Mouse (Mus musculus): ENCODE measurements around the gene Cacna2d3. TPM values are rescaled to one million over a fixed set of nuclear protein-coding genes. Genes with fewer than 3 reads are reported as not detected.

The Cacna2d3 gene
- polyA plus RNA-seq, 1 experiment: 0.22 TPM

DNA sequence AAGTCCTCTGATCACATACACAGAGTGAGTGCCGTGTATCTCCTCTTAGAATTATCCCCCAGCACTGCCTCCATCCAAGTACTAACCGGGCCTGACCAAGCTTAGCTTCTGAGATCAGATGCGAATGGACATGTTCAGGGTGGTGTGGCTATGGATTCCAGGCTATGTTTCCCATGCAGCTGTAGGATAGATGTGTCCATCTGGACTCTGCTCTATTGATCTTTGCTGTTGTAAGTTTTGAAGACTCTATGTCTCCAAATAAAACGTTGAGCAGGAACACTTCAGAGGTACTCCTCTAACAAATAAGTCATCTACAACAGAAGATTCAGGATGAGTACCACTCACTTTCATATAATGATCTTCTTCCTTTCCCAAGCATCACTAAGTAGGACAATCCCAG, 712.0 kb downstream of the Cacna2d3 start:
- no peak for TF ChIP-seq POLR2A (IDR thresholded peaks at IDR 0.05; ENCODE audit: low read depth, low read length)
- no peak for TF ChIP-seq CTCF (conservative IDR thresholded peaks at IDR 0.05; ENCODE audit: insufficient read depth, insufficient read length, low read depth, low read length)

DNA sequence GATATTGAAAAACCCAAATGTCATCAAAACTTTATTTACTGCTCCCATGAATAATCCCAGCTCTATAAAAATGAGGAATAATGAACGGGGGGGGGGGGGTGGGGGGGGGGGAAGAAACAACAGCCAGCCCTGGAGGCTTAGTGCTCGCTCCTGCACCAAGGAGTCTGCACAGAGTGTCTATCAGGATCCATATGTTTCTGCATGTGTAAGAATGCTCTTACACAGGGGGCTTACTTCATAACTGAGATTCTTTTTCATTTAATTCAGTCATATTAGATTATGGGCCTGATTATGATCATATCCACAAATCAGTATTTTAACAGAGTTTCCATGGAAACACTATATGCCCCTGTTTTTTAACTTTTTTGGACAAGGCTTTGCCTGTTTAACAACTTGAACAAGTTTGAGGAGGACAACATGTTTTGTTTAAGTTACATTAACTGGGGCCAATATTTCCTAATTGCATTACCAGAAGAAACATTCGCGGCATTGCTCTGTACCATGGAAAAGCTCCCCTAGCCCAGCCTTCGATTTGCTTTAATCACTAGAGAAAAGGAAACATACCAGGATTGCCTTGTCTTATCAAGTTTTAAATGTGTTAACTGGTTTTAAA, 716.3 kb downstream of the Cacna2d3 start:
- Histone ChIP-seq H3K4me3 (ENCODE audit: insufficient read depth, low read depth, low read length) (no peak overlapping the region), H3K27ac (ENCODE audit: insufficient read depth, low read depth, low read length) (no peak overlapping the region), H3K4me1 (ENCODE audit: control insufficient read depth, insufficient read depth, low read length) (no peaks in the 10 kb centered on the region), H3K27me3 (replicated peaks; ENCODE audit: control insufficient read depth, insufficient read depth, low read length) (no peaks in the 10 kb centered on the region), H3K36me3 (ENCODE audit: control insufficient read depth, insufficient read depth, low read length) (no peaks in the 10 kb centered on the region)
- TF ChIP-seq CTCF (conservative IDR thresholded peaks at IDR 0.05; ENCODE audit: insufficient read depth, insufficient read length, low read depth, low read length) (no peak), POLR2A (IDR thresholded peaks at IDR 0.05; ENCODE audit: low read depth, low read length) (no peak)
- no peak for DNase-seq
- 76% methylated on average over 5 of the region's 5 CpGs for WGBS

More for the DNA sequence above, 712.0 kb downstream of the Cacna2d3 start:
- no peaks in the 10 kb centered on the region for H3K36me3 ChIP-seq (ENCODE audit: control insufficient read depth, insufficient read depth, low read length)
- no peak overlapping the region for H3K27ac ChIP-seq (ENCODE audit: insufficient read depth, low read depth, low read length)
- 93% methylated on average over 4 of the region's 4 CpGs for WGBS
- no peak for DNase-seq
- no peak overlapping the region for H3K4me3 ChIP-seq (ENCODE audit: insufficient read depth, low read depth, low read length)
- no peaks in the 10 kb centered on the region for H3K4me1 ChIP-seq (ENCODE audit: control insufficient read depth, insufficient read depth, low read length)
- H3K27me3 ChIP-seq (replicated peaks; ENCODE audit: control insufficient read depth, insufficient read depth, low read length): no peaks in the 10 kb centered on the region

DNA sequence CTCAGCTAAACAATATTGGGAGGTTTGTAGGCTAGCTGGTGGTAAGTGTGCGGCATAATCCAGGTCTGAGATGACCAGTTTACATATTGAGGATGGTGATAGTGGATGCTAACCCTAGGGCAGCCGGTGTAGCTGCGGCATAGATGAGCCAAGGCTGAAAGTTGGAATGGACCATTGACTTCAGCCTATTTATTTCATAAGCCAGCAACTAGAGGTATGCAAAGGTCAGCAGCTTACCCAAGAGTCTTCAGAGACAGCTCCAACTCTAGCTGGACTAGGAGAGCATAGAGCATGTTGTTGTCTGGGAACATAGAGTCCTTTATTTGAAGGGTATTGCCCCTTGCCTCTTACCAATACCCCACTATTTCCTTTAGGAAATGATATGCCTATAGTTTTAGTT, 725.1 kb downstream of the Cacna2d3 start:
- Histone ChIP-seq H3K4me3 (ENCODE audit: insufficient read depth, low read depth, low read length) (no peak overlapping the region), H3K27ac (ENCODE audit: insufficient read depth, low read depth, low read length) (no peak overlapping the region), H3K27me3 (replicated peaks; ENCODE audit: control insufficient read depth, insufficient read depth, low read length) (no peaks in the 10 kb centered on the region), H3K4me1 (ENCODE audit: control insufficient read depth, insufficient read depth, low read length) (no peaks in the 10 kb centered on the region), H3K36me3 (ENCODE audit: control insufficient read depth, insufficient read depth, low read length) (no peaks in the 10 kb centered on the region)
- TF ChIP-seq POLR2A (IDR thresholded peaks at IDR 0.05; ENCODE audit: low read depth, low read length) (no peak), CTCF (conservative IDR thresholded peaks at IDR 0.05; ENCODE audit: insufficient read depth, insufficient read length, low read depth, low read length) (no peak)
- peak; percentile 48 for DNase-seq
- 63% methylated on average over 3 of the region's 3 CpGs for WGBS

DNA sequence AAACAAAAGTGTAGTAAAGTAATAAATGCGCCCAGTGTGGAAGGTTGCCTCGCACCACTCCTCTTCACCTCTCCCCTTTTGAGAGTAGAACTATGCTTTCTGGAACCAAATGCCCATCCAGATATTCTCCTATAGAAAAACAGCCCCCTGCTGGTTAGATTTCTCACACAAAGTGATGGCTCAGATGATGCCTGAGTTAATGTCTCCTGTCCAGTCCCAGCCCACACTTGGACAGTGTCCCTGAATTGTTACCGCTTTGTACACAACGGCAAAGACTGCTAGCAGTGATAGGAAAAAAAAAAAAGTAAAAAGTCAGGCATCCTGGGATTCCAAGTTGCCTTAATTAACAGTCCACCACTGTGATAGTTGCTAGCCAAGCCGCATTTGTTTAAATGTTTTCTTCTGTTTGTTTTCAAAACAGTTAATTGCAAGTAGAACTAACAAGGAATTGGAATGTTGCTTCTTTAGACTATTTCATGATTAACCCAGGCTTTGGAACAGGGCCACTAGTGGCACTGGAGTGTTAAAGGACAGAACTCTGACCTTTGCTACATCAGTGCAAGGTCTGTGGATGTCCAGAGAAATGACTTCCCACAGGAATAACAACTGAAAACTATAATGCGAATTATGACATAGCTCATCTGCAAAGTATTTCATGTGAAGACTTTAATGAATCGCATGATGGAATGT, 733.3 kb downstream of the Cacna2d3 start:
- WGBS: 31% methylated on average over 7 of the region's 7 CpGs

DNA sequence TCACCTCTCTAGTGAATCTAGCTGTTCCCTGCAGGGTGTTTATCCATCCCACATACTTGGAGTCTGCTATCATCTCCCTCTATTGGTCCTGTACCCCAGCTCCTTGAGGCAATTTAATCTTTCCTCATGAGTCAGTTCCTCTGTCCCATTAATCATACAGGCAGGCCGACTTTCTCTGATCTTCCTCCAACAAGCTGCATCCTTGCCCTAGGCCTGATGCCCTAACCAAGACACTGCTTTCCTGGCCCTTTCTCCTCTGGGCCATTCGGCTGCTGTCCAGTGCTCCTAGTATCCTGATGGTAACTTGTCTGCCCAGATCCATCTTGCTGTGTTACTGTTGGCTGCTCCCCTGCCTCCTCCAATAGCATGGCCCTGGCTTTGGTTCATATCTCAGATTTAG, 737.4 kb downstream of the Cacna2d3 start:
- peaks cover 7% of the 10 kb centered on the region; the same call in 1 of the 2 replicates for H3K4me1 ChIP-seq (ENCODE audit: control insufficient read depth, insufficient read depth, low read length)
- no peak for TF ChIP-seq POLR2A (IDR thresholded peaks at IDR 0.05; ENCODE audit: low read depth, low read length)
- TF ChIP-seq CTCF (conservative IDR thresholded peaks at IDR 0.05; ENCODE audit: insufficient read depth, insufficient read length, low read depth, low read length): no peak
- no peak for DNase-seq
- no peaks in the 10 kb centered on the region for H3K36me3 ChIP-seq (ENCODE audit: control insufficient read depth, insufficient read depth, low read length)
- no peaks in the 10 kb centered on the region for H3K27me3 ChIP-seq (replicated peaks; ENCODE audit: control insufficient read depth, insufficient read depth, low read length)
- 67% methylated on average over 2 of the region's 2 CpGs for whole genome bisulfite sequencing
- no peak overlapping the region for H3K4me3 ChIP-seq (ENCODE audit: insufficient read depth, low read depth, low read length)
- H3K27ac ChIP-seq (ENCODE audit: insufficient read depth, low read depth, low read length): no peak overlapping the region

More for the DNA sequence above, 733.3 kb downstream of the Cacna2d3 start:
- Histone ChIP-seq H3K4me3 (ENCODE audit: insufficient read depth, low read depth, low read length) (no peak overlapping the region), H3K27ac (ENCODE audit: insufficient read depth, low read depth, low read length) (peak overlapping the region; percentile 87), H3K4me1 (ENCODE audit: control insufficient read depth, insufficient read depth, low read length) (peaks cover 7% of the 10 kb centered on the region; the same call in 1 of the 2 replicates), H3K27me3 (replicated peaks; ENCODE audit: control insufficient read depth, insufficient read depth, low read length) (no peaks in the 10 kb centered on the region), H3K36me3 (ENCODE audit: control insufficient read depth, insufficient read depth, low read length) (no peaks in the 10 kb centered on the region)
- DNase-seq: peak; percentile 97
- no peak for TF ChIP-seq POLR2A (IDR thresholded peaks at IDR 0.05; ENCODE audit: low read depth, low read length)
- TF ChIP-seq CTCF (conservative IDR thresholded peaks at IDR 0.05; ENCODE audit: insufficient read depth, insufficient read length, low read depth, low read length): 0 out of 2 replicates have a peak, but pooled peaks have one; percentile 13

DNA sequence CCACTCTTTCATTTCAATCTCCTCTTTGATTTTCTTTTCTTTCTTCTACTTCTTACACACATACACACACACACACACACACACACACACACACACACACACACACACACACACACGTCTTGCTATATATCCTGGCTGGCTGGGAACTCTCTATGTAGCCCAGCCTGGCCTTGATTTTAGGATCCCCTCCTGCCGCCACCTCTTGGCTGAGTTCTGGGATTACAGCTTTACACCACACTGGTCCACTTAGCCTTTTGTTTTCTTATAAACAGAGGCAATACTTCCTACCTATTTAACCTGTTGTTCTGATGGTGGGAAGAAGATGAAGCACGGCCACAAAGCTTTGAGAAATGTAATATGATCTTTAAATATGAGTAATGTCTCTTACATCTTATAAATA, 741.2 kb downstream of the Cacna2d3 start:
- no peaks in the 10 kb centered on the region for H3K36me3 ChIP-seq (ENCODE audit: control insufficient read depth, insufficient read depth, low read length)
- WGBS: 56% methylated on average over 3 of the region's 3 CpGs

DNA sequence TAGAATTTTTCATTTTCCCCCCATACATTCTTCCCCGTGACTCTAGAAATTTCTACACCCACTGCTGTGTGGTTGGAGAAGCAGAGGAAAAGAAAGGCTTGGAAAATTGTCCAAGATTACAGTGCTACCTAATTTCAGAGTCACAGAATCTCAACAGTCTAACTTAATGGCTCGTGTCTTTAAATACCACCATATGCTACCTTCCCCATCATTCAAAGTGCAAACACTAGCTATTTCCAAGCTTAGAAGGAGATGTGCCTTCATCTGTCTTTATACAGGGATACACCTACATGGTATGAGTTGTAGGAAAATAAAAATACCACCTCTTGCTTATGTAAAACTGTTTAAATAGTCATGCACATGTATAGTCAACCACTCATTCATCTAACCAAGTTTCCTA, 742.4 kb downstream of the Cacna2d3 start:
- H3K4me1 ChIP-seq (ENCODE audit: control insufficient read depth, insufficient read depth, low read length): peaks cover 3% of the 10 kb centered on the region; the same call in 1 of the 2 replicates
- no peak overlapping the region for H3K27ac ChIP-seq (ENCODE audit: insufficient read depth, low read depth, low read length)
- no peaks in the 10 kb centered on the region for H3K27me3 ChIP-seq (replicated peaks; ENCODE audit: control insufficient read depth, insufficient read depth, low read length)
- TF ChIP-seq POLR2A (IDR thresholded peaks at IDR 0.05; ENCODE audit: low read depth, low read length) (no peak), CTCF (conservative IDR thresholded peaks at IDR 0.05; ENCODE audit: insufficient read depth, insufficient read length, low read depth, low read length) (no peak)
- no peak for DNase-seq
- 92% methylated on average over 2 of the region's 2 CpGs for WGBS
- H3K36me3 ChIP-seq (ENCODE audit: control insufficient read depth, insufficient read depth, low read length): no peaks in the 10 kb centered on the region
- no peak overlapping the region for H3K4me3 ChIP-seq (ENCODE audit: insufficient read depth, low read depth, low read length)

More for the DNA sequence above, 741.2 kb downstream of the Cacna2d3 start:
- no peak for TF ChIP-seq POLR2A (IDR thresholded peaks at IDR 0.05; ENCODE audit: low read depth, low read length)
- TF ChIP-seq CTCF (conservative IDR thresholded peaks at IDR 0.05; ENCODE audit: insufficient read depth, insufficient read length, low read depth, low read length): peak; percentile 32
- DNase-seq: no peak
- Histone ChIP-seq H3K4me1 (ENCODE audit: control insufficient read depth, insufficient read depth, low read length) (no peaks in the 10 kb centered on the region), H3K27ac (ENCODE audit: insufficient read depth, low read depth, low read length) (no peak overlapping the region), H3K4me3 (ENCODE audit: insufficient read depth, low read depth, low read length) (no peak overlapping the region), H3K27me3 (replicated peaks; ENCODE audit: control insufficient read depth, insufficient read depth, low read length) (no peaks in the 10 kb centered on the region)

Data from kidney, adult 2 months (tissue).